Mouse (Mus musculus) myocyte (in vitro differentiated cells): ENCODE data around the gene Supt5.

ENCODE experiments used
- MYOD1 ChIP-seq, 3 experiments: IDR thresholded peaks; one replicate each; pipeline ENCODE4 v1.6.1; 2011; ENCODE audit warnings: control low read depth in 2 of 3, low read depth in 2 of 3, mild to moderate bottlenecking in 2 of 3, moderate library complexity in 1 of 3; ENCODE audit not compliant: insufficient read length in 2 of 3, control insufficient read depth in 1 of 3
- MYOG ChIP-seq, 3 experiments: IDR thresholded peaks; one replicate each; pipeline ENCODE4 v1.6.1; 2011; ENCODE audit warnings: control low read depth in 2 of 3, low read depth in 2 of 3, mild to moderate bottlenecking in 2 of 3; ENCODE audit not compliant: insufficient read length in 2 of 3, control insufficient read depth in 1 of 3, insufficient read depth in 1 of 3
- POLR2A ChIP-seq: IDR thresholded peaks from one replicate; pipeline ENCODE4 v1.6.1; 2011; ENCODE audit warnings: low read depth, mild to moderate bottlenecking, control low read depth, moderate library complexity; ENCODE audit not compliant: insufficient read length
- POLR2AphosphoS2 ChIP-seq: IDR thresholded peaks from one replicate; pipeline ENCODE4 v1.6.1; 2011; ENCODE audit warnings: low read depth, control low read depth; ENCODE audit not compliant: insufficient read length
- TCF12 ChIP-seq: IDR thresholded peaks from one replicate; pipeline ENCODE4 v1.6.1; 2011; ENCODE audit warnings: mild to moderate bottlenecking, control low read depth; ENCODE audit not compliant: poor library complexity, insufficient read depth, severe bottlenecking
- TCF3 ChIP-seq: IDR thresholded peaks from one replicate; pipeline ENCODE4 v1.6.1; 2011; ENCODE audit warnings: low read depth, control low read depth; ENCODE audit not compliant: insufficient read length

DNA sequence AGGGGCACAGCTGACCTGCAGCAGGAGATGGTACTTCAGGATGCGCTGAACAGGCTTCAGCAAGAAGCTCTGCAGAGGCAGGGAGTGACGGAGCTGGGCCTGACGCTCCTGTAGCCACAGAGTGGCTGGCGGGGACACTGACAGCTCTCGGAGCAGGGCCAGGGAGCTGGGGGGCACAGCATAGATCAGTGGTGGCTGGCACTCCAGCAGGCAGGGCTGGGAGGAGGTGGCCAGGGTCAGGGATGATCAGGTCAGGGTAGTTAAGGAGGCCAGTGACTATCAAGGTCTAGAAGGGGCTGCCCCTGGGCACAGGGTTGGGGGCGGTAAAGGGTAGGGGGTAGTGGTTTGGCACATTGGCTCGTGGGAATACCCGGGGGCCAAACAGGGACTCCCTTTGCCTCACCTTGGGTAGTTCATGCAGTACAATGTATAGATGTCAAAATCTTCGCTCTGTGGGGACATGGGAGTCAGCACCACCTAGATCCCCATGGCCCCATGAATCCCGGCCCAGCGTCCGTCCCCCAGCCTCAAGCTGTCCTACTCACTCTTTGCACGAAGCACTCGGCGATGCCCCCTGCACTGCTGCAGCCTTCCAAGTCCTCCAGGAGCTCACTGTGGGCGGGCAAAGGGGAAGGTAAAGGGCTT, 29.9 kb upstream of the Supt5 start:
- TF ChIP-seq POLR2AphosphoS2 (no peak), TCF3 (no peak), MYOD1 (IDR thresholded peaks at IDR 0.05; ENCODE audit: control insufficient read depth in 1 of 3, insufficient read length in 2 of 3, low read depth in 2 of 3) (no peak), TCF12 (no peak), POLR2A (no peak), MYOG (IDR thresholded peaks at IDR 0.05; ENCODE audit: control insufficient read depth in 1 of 3, insufficient read depth in 1 of 3, insufficient read length in 2 of 3, low read depth in 2 of 3) (no peak)
